ENCODE assay signal across 24 mouse cellular contexts in genomic region chr5:140633432-140633831, GRCm38 (mm10).
"Had no signal": no experiment of that assay in that cellular context is flagged by ENCODE, and none has a peak within 500 bp of the region (broad histone marks: within the 10 kb centered on the region; RNA-seq: fewer than 3 reads in every experiment).

No protein-coding gene starts in this region.

- H3K27me3 ChIP-seq: kidney, embryonic 15.5 days; limb, embryonic 12.5 days; limb, embryonic 15.5 days; lung, embryonic 15.5 days; megakaryocyte, embryonic 14.5 days; neural tube, embryonic 12.5 days had no signal

- H3K4me3 ChIP-seq: kidney, embryonic 15.5 days; layer of hippocampus, adult 2 months; limb, embryonic 12.5 days; limb, embryonic 15.5 days; lung, embryonic 15.5 days; megakaryocyte, embryonic 14.5 days; neural tube, embryonic 12.5 days had no signal

- DNase-seq: kidney, adult 11 months; kidney, adult 8-10 months; kidney, postnatal 10 days; left cerebral cortex, postnatal 4 days; liver, postnatal 0 days; lung, postnatal 10 days; lung, postnatal 36 days; retina, postnatal 1 day; right cerebral cortex, postnatal 4 days; thymus, adult 2 months; thymus, postnatal 14 days; thymus, postnatal 4 days had no signal

- ATAC-seq: midbrain, embryonic 16.5 days had no signal

- H3K9me3 ChIP-seq: kidney, embryonic 15.5 days; limb, embryonic 15.5 days; lung, embryonic 15.5 days had no signal

- H3K27ac ChIP-seq: kidney, embryonic 15.5 days; layer of hippocampus, adult 2 months; limb, embryonic 12.5 days; limb, embryonic 15.5 days; liver, embryonic 14.5 days; lung, embryonic 15.5 days; neural tube, embryonic 12.5 days; stomach, postnatal 0 days had no signal

- H3K4me1 ChIP-seq: limb, embryonic 12.5 days; limb, embryonic 15.5 days had no signal

- H3K4me2 ChIP-seq: kidney, embryonic 15.5 days; limb, embryonic 12.5 days; limb, embryonic 15.5 days; liver, embryonic 11.5 days; lung, embryonic 15.5 days; midbrain, embryonic 11.5 days; neural tube, embryonic 12.5 days had no signal

- H3K9ac ChIP-seq: kidney, embryonic 15.5 days; limb, embryonic 12.5 days; limb, embryonic 15.5 days; liver, embryonic 14.5 days; liver, postnatal 0 days; lung, embryonic 15.5 days; neural tube, embryonic 12.5 days had no signal
